Mouse (Mus musculus): ENCODE data around the gene Dedd2. TPM values are rescaled to one million over a fixed set of nuclear protein-coding genes. Genes with fewer than 3 reads are reported as not detected.

Gene Dedd2
- total RNA-seq, 2 experiments from 2014 or later: 23.7 to 24.1 TPM

DNA sequence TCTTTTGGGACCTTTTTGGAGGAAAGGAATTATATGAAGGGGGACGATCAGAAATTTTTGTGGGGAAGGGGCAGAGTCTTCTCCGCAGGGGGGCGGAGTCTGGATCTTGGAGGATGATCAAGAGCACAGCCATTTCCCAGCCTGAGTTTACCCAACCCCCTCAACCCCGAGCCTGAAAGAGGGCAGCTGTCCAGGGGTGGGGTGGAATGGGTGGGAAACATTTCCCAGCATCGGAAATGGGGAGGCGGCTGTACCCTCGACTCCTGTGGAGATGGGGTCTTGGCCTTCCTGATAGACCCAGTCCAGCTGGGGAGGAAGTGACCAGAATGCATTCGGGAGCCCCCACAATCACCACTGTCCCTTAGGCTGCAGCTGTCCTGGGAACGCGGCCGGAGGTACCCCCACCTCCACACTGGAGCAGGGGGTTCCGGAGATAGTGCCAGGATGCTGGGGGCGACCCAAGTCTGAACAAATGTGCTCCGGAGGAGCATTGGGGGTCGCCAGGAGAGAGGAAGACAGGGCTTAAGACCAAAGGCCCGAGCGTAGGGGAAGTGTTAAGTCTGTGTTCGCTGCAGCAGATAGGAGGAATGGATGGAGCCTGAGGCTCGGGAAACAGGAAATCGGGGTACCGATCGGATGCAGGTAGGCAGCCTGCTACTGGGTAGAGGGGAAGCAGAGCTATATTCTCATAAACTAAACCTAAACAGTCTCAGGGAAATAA, 30.8 kb upstream of the Dedd2 start:
- H3K27ac ChIP-seq: peak overlapping the region; percentile 99
- peak overlapping the region; percentile 97 for H3K4me3 ChIP-seq
- peak in 1 of 2 experiments; percentile 51 for DNase-seq (ENCODE audit: low spot score in 2 of 2)
- TF ChIP-seq CTCF (conservative IDR thresholded peaks at IDR 0.05): no peak

DNA sequence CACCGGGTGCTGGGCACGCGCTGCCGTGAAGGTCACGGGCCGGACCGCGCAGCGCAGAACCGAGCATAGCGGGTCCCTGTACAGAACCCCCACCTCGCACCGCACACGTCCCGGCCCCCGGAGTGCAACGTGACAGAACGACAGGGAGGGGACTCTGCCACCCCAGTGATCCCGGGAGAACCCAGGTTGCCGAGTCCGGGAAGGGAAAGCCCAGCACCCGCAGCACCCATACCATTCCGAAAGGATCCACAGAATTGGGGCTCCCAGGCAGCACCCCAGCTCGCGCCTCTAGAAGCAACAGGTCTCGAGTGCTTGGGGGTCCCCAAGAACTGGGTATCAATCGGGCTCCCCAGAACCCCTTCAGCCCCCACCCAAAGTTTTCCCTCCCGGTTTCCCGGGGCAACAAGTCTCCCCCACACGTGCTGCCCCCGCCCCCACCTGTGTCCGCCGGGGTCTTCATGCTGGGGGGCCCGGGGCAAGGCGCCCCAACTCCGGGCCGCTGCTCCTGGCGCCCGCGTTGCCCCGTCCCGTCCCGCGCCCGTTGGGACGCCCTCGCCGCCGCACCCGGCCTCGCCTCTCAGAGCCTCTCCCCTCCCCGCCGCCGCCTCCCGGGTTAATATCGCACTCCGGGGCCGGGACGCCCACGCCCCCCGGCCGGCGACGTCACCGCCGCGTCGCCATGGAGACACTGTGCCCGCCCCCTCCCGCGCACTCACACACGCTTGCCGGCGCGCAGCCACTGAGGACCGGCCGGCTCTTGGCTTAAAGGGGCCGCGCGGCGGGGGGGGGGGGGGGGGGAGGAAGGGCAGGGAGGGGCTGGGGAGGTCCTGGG, 29.9 kb upstream of the Dedd2 start, which contains the start of gene Erf:
Erf (minus strand) TSS at position 621 of the 832 bp plus-strand sequence.
- peak; percentile 93 to 98 for DNase-seq (ENCODE audit: low spot score in 2 of 2)
- no peak for TF ChIP-seq CTCF (conservative IDR thresholded peaks at IDR 0.05)
- Histone ChIP-seq H3K27ac (peak within 1 kb of the TSS; percentile 99), H3K4me3 (peak within 1 kb of the TSS; percentile 97)

DNA sequence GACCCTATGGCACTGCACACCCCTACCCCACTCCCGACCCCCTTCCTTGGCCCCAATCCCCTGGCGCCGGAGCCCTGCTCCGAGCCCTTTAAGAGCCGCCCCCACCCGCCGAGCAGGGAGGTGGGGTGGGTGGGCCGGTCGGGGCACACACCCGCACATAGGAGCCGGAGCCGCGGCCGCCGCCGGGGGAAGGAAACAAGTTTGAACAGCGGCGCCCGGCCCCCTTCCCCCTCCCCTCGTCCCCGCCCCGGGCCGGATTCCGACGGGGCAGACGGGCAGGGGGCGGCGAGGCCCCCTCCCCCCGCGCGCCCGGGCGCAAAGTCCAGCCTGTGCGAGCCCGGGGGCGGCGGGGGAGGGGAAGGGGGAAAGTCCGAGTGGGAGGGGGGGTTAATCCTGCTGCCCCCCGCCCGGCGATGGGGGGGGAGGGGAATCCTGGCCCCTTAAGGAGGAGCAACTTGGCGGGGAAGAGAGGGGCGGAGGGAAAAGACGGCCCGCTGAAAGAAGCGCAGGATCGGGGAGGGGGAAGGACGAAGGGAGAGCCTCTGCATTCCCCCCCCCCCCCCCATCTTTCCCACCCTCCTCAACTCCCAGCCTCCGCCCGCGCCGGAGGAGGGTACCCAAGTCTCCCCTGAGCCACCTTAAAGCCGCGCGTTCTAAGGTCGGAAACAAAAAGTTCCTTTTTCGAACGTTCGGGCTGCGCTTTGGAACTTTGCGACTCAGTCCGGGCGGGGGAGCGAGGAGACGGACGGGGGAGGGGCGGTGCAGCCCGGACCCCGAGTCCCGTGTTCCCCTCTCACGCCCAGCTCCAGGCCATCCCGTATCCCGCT, 29.1 kb upstream of the Dedd2 start:
- Histone ChIP-seq H3K4me3 (peak overlapping the region; percentile 97), H3K27ac (peak overlapping the region; percentile 99)
- TF ChIP-seq CTCF (conservative IDR thresholded peaks at IDR 0.05): no peak
- DNase-seq (ENCODE audit: low spot score in 2 of 2): peak; percentile 67 to 72

DNA sequence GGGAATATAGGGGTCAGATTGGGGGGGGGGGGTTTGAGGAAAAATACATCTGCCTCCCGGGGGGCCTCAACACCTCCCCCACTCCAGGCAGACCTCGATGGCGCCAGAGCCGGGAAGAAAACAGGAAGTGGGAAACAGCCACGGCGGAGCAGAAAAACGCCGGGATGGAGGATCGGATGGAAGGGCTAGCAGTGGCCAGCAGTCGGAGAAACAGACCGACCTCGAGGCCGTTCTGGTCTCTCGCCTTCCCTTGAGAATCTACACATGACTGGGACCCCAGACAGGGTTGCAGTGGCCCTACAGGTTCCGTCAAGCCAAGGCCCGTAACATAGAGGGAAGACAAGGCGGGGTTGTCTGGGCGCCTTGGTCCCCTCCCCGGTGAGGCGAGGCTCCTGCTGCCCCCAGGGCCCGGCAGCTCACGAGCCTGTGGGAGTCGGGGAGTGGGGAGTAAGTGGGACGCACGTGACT, 28.5 kb upstream of the Dedd2 start:
- peak overlapping the region; percentile 99 for H3K27ac ChIP-seq
- no peak for DNase-seq (ENCODE audit: low spot score in 2 of 2)
- H3K4me3 ChIP-seq: peak overlapping the region; percentile 97
- TF ChIP-seq CTCF (conservative IDR thresholded peaks at IDR 0.05): no peak

DNA sequence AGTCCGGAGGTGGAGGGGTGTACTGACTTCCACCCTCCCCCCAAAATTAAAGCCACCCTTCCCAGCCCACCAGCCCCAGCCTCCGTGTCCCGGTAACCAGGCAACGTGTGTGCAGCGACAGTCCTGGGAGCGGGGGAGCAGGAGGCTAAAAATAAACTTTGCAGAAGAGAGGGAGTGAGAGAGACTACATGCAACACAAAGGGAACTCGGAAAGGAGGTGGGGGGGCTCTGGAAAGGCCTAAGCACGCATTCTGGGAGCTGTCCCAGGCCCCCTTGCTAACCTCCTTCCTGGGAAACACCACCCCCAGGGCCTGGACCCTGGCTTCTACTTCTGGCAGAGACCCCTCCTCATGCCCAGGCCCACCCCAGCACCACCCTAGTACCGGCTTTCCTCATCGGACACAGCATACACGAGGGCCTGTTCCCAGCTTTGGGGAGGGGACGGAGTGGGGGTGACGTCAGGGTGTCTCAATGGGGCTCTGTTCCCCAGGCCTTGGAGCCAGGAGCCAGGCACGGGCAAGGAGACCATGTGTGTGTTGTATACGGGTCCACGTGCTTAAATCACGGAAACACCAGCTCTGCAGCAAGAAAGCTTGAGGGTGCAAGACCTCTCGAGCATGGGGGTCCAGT, 27.7 kb upstream of the Dedd2 start:
- no peak for TF ChIP-seq CTCF (conservative IDR thresholded peaks at IDR 0.05)
- Histone ChIP-seq H3K4me3 (peak overlapping the region; percentile 97), H3K27ac (peak overlapping the region; percentile 99)
- peak; percentile 80 to 87 for DNase-seq (ENCODE audit: low spot score in 2 of 2)

DNA sequence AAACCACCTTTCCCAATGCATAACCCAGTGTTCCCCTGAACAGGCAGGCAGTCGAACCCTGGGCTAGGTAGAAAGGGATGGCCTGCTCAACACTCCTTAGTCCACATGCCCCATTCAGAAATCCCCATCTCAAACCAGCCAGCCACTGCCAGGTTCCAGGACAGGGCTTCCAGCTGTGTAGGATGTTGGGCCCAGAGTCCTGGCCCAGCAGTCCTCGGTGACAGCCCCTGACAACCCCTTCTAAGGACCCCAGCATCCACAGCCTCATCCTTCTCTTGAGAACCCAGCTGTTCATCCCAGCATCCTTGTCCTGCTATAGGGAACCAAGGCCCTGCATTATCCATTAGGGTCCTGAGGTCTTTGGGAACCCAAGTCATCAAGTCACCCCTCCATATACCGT, 27.1 kb upstream of the Dedd2 start:
- peak in 1 of 2 experiments; percentile 18 for DNase-seq (ENCODE audit: low spot score in 2 of 2)
- peak overlapping the region; percentile 99 for H3K27ac ChIP-seq
- H3K4me3 ChIP-seq: peak overlapping the region; percentile 97
- no peak for TF ChIP-seq CTCF (conservative IDR thresholded peaks at IDR 0.05)

DNA sequence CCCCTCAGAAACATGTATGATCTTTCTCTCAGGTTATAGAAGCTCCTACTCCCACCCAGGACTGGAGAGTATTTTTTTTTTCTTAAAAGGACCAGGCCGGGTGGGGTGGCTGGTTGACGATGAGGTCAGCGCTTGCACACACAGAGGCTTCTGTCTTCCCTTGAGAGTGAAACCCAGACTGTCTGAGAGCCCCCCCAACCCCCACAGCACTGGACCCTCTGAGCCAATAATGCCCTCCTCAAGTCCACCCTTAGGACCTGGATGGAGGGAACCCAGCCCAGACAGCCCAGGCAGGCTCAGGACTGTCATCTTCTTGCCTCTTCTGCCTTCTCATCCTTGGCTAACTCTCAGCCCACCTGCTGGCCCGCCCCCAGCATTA, 26.3 kb upstream of the Dedd2 start:
- Histone ChIP-seq H3K27ac (peak overlapping the region; percentile 99), H3K4me3 (peak overlapping the region; percentile 97)
- DNase-seq (ENCODE audit: low spot score in 2 of 2): no peak
- no peak for TF ChIP-seq CTCF (conservative IDR thresholded peaks at IDR 0.05)

DNA sequence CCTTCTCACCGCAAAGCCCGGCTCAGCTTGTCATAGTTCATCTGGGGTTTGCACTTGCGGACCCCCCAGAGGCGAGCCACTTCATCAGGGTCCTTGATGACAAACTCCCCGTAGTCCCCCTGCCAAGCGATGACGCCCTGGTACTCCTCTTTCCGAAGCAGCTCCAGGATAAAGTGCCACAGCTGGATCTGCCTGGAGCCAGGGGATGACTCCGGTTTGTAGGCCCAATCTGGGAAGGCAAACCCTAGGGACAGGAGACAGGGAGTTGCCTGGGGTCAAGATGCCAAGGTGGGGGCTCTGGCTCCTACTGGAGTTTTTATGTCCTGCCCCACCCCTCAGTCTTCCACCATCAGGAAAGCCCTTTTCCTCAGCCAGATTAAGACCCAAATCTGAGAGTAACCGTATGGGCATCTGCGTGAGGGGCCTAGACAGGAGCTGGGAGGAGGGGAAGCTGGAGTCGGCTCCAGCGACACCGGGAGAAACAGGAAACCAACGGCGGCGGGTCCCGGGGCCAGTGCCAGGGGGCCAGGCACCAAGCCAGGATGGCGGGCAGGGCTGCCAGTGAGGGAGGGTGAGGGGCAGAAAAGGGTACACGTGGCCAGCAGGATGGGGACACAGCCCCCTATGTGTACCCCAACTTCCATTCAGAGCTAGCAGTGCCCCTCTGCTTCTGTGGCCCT, 25.8 kb upstream of the Dedd2 start:
- peak overlapping the region; percentile 99 for H3K27ac ChIP-seq
- TF ChIP-seq CTCF (conservative IDR thresholded peaks at IDR 0.05): no peak
- H3K4me3 ChIP-seq: peak overlapping the region; percentile 97
- DNase-seq (ENCODE audit: low spot score in 2 of 2): peak; percentile 74 to 82

DNA sequence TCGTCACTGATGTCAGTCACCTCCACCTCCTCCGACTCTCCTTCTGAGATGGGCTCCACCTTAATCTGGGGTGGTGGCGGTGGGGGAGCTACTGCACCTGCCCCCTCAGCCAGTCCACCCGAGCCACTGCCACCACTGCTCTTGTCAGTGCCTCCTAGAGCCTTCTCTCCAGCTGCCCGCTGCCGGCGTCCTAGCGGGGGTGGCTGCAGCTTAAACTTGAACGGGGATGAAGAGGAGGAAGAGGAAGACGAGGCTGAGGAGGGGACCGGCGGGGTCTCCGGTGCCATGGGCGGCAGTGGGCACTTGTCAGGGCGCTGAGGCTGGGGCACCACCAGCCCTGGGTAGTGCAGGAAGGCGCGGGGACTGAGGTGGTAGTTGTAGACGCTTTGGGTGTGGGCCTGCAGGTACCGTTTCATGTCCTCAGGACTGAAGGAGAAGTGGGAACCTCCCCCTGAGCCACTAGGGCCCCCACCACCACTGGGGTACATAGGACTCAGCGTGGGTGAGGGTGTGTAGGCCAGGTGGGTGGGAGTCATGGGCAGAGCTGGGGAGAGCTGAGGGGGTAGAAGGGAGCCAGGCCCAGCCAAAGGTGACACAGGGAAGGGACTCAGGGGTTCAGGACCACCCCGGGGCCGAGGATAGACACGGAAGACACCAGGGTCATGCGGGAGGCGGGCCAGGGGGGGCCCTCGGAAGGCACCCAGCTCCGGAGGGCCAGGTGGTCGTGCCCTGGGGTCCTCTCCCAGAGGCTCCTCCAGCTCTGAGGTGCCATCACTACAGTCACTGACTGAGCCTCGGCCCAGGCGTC, 24.4 kb upstream of the Dedd2 start:
- DNase-seq (ENCODE audit: low spot score in 2 of 2): peak in 1 of 2 experiments; percentile 22
- peak overlapping the region; percentile 99 for H3K27ac ChIP-seq
- H3K4me3 ChIP-seq: peak overlapping the region; percentile 22
- no peak for TF ChIP-seq CTCF (conservative IDR thresholded peaks at IDR 0.05)

DNA sequence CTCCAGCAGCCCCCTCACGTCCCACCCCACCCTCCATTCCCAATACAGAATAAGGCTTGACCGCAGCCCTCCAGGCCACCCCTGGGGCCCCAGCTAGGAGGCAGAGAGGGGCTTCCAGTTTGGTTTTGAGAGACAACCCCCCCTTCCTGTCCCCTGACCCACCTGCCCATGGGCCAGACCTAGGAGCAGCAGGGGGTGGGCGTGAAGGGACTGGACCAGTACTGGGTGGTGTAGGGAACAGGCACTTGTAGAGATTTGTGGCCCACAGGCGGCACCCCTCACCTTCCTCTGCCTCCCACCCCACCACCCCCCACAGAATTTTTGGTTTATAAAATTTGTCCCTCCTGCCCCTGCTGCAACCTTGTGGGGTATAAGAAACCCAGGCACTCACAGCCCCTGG, 22.9 kb upstream of the Dedd2 start:
- no peak overlapping the region for H3K4me3 ChIP-seq
- TF ChIP-seq CTCF (conservative IDR thresholded peaks at IDR 0.05): no peak
- H3K27ac ChIP-seq: peak overlapping the region; percentile 55; the same call in 1 of the 2 replicates
- DNase-seq (ENCODE audit: low spot score in 2 of 2): peak in 1 of 2 experiments; percentile 6

DNA sequence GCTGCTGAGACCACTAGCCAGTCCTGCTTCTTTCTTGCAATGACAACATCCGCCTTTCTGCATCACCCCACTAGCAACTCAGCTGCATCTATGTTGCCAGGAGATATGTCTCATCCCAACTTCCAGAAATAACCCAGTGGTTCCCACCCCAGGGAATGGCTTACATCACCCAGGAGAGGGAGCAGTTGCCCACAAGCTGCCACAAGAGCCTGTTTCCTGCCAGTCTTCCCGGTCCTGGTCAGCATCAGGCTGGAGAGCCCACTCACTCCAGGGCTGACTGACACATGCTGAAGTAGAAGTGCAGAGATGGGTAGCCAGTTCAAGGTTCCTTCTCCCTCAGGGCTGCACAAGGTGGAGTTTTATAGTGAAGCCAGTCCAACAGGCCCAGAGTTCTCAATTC, 20.6 kb upstream of the Dedd2 start:
- peak; percentile 85 for TF ChIP-seq CTCF (conservative IDR thresholded peaks at IDR 0.05)

More for the DNA sequence above, 20.6 kb upstream of the Dedd2 start:
- peak; percentile 76 to 88 for DNase-seq (ENCODE audit: low spot score in 2 of 2)
- peak overlapping the region; percentile 100 for H3K27ac ChIP-seq
- no peak overlapping the region for H3K4me3 ChIP-seq
